ENCODE assay signal across 8 mouse cellular contexts in the genomic region with DNA sequence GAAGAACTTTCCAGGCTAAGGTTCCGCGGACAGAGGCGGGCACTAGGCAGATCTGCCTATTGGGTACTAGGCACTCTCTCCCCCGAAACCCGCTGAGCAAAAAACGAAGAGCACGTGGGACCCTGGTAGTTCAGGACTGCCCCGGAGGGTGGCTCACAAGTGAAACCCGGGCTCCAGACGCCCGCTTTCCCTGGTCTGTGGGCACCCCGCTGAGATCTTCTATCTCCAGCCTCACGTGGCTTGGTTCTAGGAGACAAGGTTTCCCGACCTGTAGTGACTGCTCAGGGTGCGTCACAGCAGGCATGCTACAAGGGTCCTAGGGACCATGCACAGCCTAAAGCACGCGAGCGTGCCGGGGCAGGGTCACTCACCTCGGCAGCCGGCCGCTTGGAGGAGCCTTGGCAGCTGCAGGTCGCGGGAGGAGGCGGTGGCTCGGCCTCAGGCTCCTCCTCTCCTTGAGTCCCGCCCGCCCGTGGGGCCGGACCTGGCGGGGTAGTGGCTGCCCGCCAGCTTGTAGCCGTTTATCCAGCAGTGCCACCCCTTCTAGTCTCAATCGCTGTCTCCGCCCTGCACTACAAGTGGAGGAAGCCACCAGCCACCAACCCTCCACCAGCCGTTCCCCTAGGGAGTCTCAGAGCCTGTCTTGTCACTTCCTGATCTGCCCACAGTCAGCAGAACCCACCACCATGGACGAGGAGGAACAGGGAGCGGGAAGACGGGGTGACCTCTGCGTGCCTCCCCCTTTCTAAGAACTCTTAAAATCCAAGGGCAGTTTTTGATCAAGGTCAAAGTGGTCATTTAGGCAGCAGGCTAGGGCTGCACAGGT. TPM values are rescaled to one million over a fixed set of nuclear protein-coding genes. Genes with fewer than 3 reads are reported as not detected.
DNase-seq lines count a peak whose midpoint lies in the region; ATAC-seq and TF ChIP-seq lines count a peak whose summit lies in the region.

No protein-coding gene starts in this region.

- no peak overlapping the region for H3K27ac ChIP-seq in cortical plate, adult 2 months (ENCODE audit: insufficient read depth, low read length)

- TF ChIP-seq CTCF in cortical plate, adult 2 months (IDR thresholded peaks at IDR 0.05; ENCODE audit: extremely low read depth, insufficient read depth, low read length) = no peak

- peak overlapping the region; percentile 65 for H3K4me3 ChIP-seq in cortical plate, adult 2 months (ENCODE audit: insufficient read depth, low read length)

- peak; percentile 54 for ATAC-seq in activated CD4-positive, CD25-positive, alpha-beta regulatory T cell, adult 4 months
- ATAC-seq in megakaryocyte, adult 5-6 weeks (ENCODE audit: poor library complexity, severe bottlenecking) = peak; percentile 92

- peak; percentile 86 to 92 for DNase-seq in gastrocnemius, adult 8-10 months (ENCODE audit: low spot score in 2 of 2)
- peak; percentile 53 for DNase-seq in induced T-regulatory cell, adult 2 months (ENCODE audit: low read depth)
- DNase-seq in left cerebral cortex, adult 8-10 months (ENCODE audit: low spot score in 2 of 2) = peak; percentile 34 to 65
- DNase-seq in right cerebral cortex, adult 2 months (ENCODE audit: low spot score in 2 of 2) = peak; percentile 53 to 63
- peak; percentile 50 for DNase-seq in urinary bladder, postnatal 10 days (ENCODE audit: low spot score)

- no peak for TF ChIP-seq POLR2A in cortical plate, adult 2 months (IDR thresholded peaks at IDR 0.05; ENCODE audit: extremely low read depth, insufficient read depth, low read length)

- no peaks in the 10 kb centered on the region for H3K4me1 ChIP-seq in cortical plate, adult 2 months (ENCODE audit: control insufficient read depth, insufficient read depth, low read length)

RNA-seq across cellular contexts. Expression of a gene that starts 7.4 kb away (rescaled TPM):
- polyA plus RNA-seq in activated CD4-positive, CD25-positive, alpha-beta regulatory T cell, adult 4 months (2017; shearing (Covaris generic)) = not detected
- polyA plus RNA-seq in cortical plate, adult 2 months (2012; rRNA removed) = 10.1 and 11.5 TPM in 2 replicates
- 10 to 100 TPM; 14.5 to 19.1 (median 17.8) TPM for total RNA-seq in gastrocnemius, adult 8-10 months (2022)
- total RNA-seq in left cerebral cortex, adult 8-10 months (2022) = 1 to 10 TPM; 5.6 to 7.5 (median 6.1) TPM
- 16.8 and 17.5 TPM in 2 replicates for total RNA-seq in megakaryocyte, adult 5-6 weeks (2015)
- 4.8 and 6.9 TPM in 2 replicates for total RNA-seq in megakaryocyte, adult 5-6 weeks (2017)
